Mouse (Mus musculus) layer of hippocampus, adult 8-10 months (tissue): ENCODE measurements around the gene Lrch1. TPM values are rescaled to one million over a fixed set of nuclear protein-coding genes. Genes with fewer than 3 reads are reported as not detected.

ENCODE experiments used
- DNase-seq, 2 experiments: peaks; one replicate each; pipeline ENCODE4 v3.0.0; 2022; ENCODE audit warnings: low spot score in 2 of 2
- total RNA-seq, 4 experiments: library from RNA; stranded (reverse); gene quantifications; 2 replicates each; pipeline ENCODE4 v1.2.4; 2022

Lrch1 gene
- total RNA-seq, 4 experiments from 2014 or later, result 14.8 to 43.1 (median 18.3) TPM

DNA sequence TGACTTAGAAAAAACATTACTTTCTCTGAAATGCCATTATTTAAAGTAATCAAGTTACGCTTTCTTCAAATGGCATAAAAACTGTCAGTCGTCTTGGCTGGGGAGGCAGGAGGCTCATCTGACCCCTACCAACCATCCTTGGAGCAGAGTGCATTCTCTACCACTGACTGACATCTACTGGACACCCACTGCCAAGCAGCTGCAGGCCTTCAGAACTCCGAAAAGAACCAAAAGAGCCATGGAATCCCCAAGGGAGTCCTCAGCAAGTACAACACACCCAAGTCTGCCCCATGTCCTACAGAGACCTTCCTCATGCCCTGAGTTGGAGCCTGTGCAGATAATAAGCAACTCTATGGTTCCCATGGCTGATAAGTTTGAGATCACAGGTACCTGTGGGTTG lies 224.1 kb downstream of the Lrch1 start:
- no peak for DNase-seq

DNA sequence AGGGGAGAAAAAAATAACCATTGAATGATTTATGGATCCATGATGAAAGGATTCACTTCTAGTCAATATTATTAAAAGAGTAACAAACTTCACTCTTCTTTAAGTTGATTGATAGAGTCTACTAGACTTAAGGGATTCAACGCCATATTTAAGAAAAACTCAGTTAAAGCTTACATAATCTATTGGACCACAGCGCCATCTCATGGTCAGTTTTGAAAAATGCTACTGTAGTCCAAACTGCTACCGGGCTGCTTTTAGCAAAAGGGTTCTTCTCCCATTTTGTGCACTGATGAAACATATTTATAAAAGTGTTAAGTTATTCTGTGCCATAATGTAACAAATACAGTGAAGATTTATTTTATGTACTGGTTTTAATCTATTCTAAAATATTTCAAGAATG lies 238.6 kb downstream of the Lrch1 start:
- DNase-seq, result peak in 1 of 2 experiments; percentile 45

Other genes starting within 250 kb of the Lrch1 start
- 100 to 1,000 TPM in 1 of 4 experiments, 10 to 100 TPM in 3; 83.6 to 104 (median 86.3) TPM for gene Esd, start 215.6 kb downstream of the Lrch1 start, total RNA-seq
- 1 to 10 TPM in 2 of 4 experiments, under 1 TPM in 2; 0.87 to 3.1 (median 1.8) TPM for gene Rubcnl, start 68.2 kb upstream of the Lrch1 start, total RNA-seq
- gene Lrrc63, start 183.0 kb upstream of the Lrch1 start, total RNA-seq, result not detected
- 10 to 100 TPM in 2 of 4 experiments, 1 to 10 TPM in 2; 5.1 to 23.3 (median 13.0) TPM for gene Lcp1, start 183.2 kb upstream of the Lrch1 start, total RNA-seq